Mouse (Mus musculus): Measurements from ENCODE around the gene Il20ra. TPM values are rescaled to one million over a fixed set of nuclear protein-coding genes. Genes with fewer than 3 reads are reported as not detected.
A peak's percentile ranks its signal among the peaks of the same experiment; 100 is the strongest.
"Not testable (repeated sequence)": the region's sequence is repeated elsewhere in the genome, so short reads cannot be mapped to it uniquely, and the experiment has no call there.

Il20ra gene
- total RNA-seq, 2 experiments from 2014 or later = not detected

DNA sequence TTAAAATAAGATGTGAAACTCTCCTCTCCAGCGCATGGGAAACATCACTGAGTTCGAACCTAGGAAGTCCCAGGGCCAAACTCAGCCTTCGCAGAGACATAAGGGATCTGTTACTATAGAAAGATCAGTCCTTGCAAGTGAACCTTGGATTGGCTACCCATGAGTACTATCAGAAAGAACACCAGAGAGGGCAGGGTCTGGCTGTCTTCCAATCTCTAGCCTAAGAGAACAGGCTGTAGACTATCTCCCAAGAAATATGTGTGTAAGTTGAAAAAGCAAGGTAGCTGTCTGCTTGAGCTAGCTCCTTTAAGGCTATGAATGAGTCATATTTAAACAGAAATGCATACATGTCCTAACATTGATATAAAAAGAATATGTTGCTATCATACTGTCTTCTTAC is 1.4 kb upstream of the Il20ra start:
- DNase-seq (ENCODE audit: low spot score in 2 of 2) = no peak
- Histone ChIP-seq H3K27ac (no peak overlapping the region), H3K4me3 (no peak overlapping the region)
- TF ChIP-seq CTCF (conservative IDR thresholded peaks at IDR 0.05) = no peak

DNA sequence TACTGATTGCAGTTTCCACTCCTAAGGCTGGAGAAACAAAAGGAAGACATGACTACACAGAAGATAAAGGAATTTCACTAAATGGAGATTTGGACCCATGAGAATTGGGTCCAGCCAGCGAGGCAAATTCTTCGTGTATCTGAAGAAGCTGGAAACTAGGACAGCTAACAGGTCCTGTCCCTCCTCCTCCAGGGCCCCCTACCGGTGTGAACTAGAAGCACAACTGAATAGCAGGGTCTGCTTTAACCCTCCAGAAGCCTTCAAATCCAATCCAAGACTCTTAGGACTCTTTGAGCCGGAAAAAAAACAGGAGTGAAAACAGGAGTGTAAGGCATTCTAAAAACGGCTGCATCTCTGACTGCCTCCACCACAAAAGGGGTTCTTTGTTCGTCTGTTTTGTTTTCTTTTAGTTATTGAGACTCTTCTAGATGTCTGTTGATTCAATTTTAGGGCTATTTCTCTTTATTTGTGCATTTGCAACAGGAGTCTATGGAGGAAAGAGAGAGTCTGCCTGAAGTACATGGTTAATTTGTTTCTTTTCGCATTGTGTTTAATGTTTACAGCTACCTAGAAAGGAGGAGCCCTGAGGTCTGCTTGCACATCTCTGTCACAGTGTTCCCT is 709 bp upstream of the Il20ra start:
- Histone ChIP-seq H3K4me3 (no peak overlapping the region), H3K27ac (no peak overlapping the region)
- DNase-seq (ENCODE audit: low spot score in 2 of 2) = no peak
- TF ChIP-seq CTCF (conservative IDR thresholded peaks at IDR 0.05) = peak; percentile 69

DNA sequence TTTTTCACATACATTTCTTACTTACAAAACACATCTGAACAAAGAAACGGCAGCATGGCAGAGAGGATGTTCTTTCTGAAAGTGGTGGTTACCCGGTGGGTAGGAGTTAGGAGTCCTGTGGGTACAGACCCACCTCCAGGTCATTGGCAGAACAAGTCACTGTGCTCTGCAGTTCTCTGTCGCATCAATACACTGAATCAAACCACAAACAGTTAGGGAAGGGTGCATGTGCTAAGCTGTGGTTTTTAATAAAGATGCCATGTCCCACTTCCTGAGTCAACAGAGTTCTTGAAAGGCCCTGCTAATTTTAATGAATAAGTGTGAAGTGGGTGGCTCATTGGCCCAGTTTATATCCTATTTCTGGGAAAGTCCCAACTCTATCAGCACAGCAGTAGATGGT is 6.3 kb downstream of the Il20ra start:
- Histone ChIP-seq H3K4me3 (no peak overlapping the region), H3K27ac (no peak overlapping the region)
- no peak for TF ChIP-seq CTCF (conservative IDR thresholded peaks at IDR 0.05)
- DNase-seq (ENCODE audit: low spot score in 2 of 2) = no peak

DNA sequence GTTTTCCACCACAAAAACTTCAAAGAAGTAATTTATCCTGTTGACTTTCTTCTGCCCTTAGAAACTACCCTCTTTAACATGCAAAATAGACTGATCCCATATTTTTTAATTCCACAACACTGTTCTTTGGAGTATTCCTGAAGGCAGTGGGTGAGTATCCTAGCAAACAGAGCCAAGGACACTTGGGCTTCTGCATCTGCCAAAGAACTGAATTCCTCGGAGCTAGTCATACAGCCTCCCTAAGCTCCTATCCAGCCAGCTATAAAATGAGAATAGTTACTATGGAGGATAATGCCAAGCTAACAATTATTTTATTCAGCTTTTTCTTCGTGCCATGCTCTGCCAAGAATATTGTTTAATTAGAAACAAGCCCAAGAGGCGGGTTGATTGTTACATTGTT is 9.9 kb downstream of the Il20ra start:
- no peak overlapping the region for H3K4me3 ChIP-seq
- no peak overlapping the region for H3K27ac ChIP-seq
- TF ChIP-seq CTCF (conservative IDR thresholded peaks at IDR 0.05) = no peak
- no peak for DNase-seq (ENCODE audit: low spot score in 2 of 2)

GRCm38 (mm10) chr10:19724158-19724832 is 11.9 kb downstream of the Il20ra start:
- TF ChIP-seq CTCF (conservative IDR thresholded peaks at IDR 0.05) = no peak
- Histone ChIP-seq H3K27ac (no peak overlapping the region), H3K4me3 (no peak overlapping the region)
- DNase-seq (ENCODE audit: low spot score in 2 of 2) = no peak

- not testable (repeated sequence) for H3K27ac ChIP-seq; DNase-seq (ENCODE audit: low spot score in 2 of 2); H3K4me3 ChIP-seq
Observed at GRCm38 (mm10) chr10:19738442-19738841, 26.1 kb downstream of the Il20ra start.

- TF ChIP-seq CTCF (conservative IDR thresholded peaks at IDR 0.05) = peak; percentile 67
- Histone ChIP-seq H3K4me3 (no peak overlapping the region), H3K27ac (no peak overlapping the region)
- no peak for DNase-seq (ENCODE audit: low spot score in 2 of 2)
Observed at GRCm38 (mm10) chr10:19745662-19746061, 33.3 kb downstream of the Il20ra start.

DNA sequence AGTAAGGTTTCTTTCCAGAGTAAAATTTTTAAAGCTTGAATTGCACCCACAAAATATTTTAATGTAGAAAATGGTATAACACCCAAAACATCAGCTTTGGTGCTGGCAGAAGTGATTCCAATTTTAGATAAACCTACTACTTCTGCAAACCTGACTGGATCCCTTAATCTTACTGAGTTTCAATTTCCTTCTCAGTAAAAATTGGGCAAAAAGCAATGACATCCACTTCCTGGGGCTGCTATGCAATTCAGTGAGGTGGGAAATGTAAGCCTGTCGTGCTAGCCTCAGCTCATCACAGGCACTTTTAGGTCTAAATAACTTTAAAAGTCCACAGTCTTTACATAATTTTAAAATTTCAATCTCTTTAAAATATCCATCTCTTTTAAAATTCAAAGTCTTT is 33.8 kb downstream of the Il20ra start:
- TF ChIP-seq CTCF (conservative IDR thresholded peaks at IDR 0.05) = no peak
- DNase-seq (ENCODE audit: low spot score in 2 of 2) = no peak
- Histone ChIP-seq H3K4me3 (no peak overlapping the region), H3K27ac (no peak overlapping the region)

DNA sequence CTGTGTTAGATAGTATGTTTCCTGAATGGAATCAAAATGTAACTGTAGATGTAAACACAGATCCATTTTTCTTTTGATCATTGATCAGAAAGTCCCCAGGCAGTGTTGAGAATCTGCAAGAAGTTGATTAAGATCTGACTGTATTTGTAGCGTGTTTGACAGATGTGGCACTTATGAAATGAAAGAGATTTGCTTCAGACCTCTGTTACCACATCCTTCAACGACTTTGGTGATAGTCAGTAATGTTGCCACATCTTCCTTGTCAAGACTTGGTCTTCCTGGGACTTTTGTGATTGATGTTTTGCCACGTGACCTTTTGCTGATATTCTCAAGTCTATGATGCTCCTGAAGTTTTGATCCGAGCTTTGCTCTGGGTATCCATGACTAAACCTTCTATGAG is 35.3 kb downstream of the Il20ra start:
- H3K27ac ChIP-seq = no peak overlapping the region
- no peak overlapping the region for H3K4me3 ChIP-seq
- DNase-seq (ENCODE audit: low spot score in 2 of 2) = no peak
- TF ChIP-seq CTCF (conservative IDR thresholded peaks at IDR 0.05) = no peak

DNA sequence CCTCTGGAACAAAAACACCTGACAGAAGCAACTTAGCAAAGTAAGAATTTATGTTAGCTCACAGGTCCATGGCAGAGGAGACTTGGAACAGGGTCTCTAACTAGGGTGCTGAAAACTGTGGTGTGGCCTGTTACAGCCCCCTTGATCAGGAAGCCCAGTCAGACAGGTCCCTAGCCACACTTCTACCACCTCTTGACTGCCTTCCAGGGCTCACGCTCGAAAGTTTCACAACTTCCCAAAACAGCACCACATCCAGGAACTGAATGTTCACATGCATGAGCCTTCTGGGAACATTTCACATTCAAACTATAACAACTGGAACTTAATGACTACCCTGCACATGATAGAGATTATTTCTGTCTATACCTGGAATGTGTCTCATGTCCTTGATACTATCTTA is 53.1 kb downstream of the Il20ra start:
- no peak overlapping the region for H3K4me3 ChIP-seq
- no peak for TF ChIP-seq CTCF (conservative IDR thresholded peaks at IDR 0.05)
- DNase-seq (ENCODE audit: low spot score in 2 of 2) = no peak
- no peak overlapping the region for H3K27ac ChIP-seq

DNA sequence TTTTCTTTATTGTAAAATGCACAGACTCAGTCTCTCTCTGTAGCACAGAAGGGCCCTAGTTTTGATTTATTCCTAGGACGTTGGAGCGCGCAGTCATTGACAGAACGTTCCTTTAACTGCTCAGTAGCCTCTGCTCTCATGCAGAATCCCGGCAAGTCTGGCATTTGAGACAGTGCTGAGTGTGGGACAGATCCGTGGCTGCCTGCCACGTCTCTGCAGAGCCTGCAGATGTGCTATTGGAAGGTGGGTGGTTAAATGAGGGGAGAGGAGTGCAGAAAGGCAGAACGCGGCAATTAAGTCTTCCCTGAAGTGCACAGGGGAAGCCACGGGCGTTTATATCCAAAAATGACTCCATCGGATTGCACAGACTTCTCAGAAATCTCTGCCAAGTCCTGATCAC is 66.7 kb downstream of the Il20ra start:
- TF ChIP-seq CTCF (conservative IDR thresholded peaks at IDR 0.05) = no peak
- Histone ChIP-seq H3K27ac (no peak overlapping the region), H3K4me3 (peak overlapping the region; percentile 8; the same call in 1 of the 2 replicates)
- DNase-seq (ENCODE audit: low spot score in 2 of 2) = peak; percentile 21 to 43

- Histone ChIP-seq H3K4me3 (no peak overlapping the region), H3K27ac (no peak overlapping the region)
- peak; percentile 76 for TF ChIP-seq CTCF (conservative IDR thresholded peaks at IDR 0.05)
- peak in 1 of 2 experiments; percentile 28 for DNase-seq (ENCODE audit: low spot score in 2 of 2)
Observed at GRCm38 (mm10) chr10:19781365-19781764, 69.0 kb downstream of the Il20ra start.

GRCm38 (mm10) chr10:19794996-19795395 is 82.6 kb downstream of the Il20ra start:
- TF ChIP-seq CTCF (conservative IDR thresholded peaks at IDR 0.05) = no peak
- peak; percentile 8 to 26 for DNase-seq (ENCODE audit: low spot score in 2 of 2)
- Histone ChIP-seq H3K4me3 (no peak overlapping the region), H3K27ac (no peak overlapping the region)

DNA sequence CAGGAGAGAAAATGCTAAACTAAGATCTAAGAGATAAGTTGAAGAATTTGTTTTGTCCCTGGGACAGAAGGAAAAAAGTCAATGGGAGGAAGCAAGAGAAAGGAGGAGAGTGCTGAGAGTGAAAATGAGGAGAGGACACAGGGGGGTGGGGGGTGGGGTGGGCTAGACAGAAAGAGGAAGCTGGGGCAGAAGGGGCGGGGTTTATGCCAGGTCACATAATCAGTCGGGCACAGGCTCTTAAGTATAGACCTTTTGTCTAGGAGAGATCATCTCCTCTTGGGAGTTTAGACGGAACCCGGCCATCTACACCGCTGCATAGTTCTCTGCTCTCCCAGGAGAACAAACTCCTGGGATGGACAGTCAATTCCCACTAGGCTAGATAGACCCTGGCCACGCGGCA is 90.6 kb downstream of the Il20ra start:
- no peak for TF ChIP-seq CTCF (conservative IDR thresholded peaks at IDR 0.05)
- Histone ChIP-seq H3K27ac (no peak overlapping the region), H3K4me3 (no peak overlapping the region)
- no peak for DNase-seq (ENCODE audit: low spot score in 2 of 2)
